8 mouse cellular contexts compared by ENCODE assay signal in genomic region chr7:97081242-97081958, GRCm38 (mm10). TPM values are rescaled to one million over a fixed set of nuclear protein-coding genes. Genes with fewer than 3 reads are reported as not detected.
DNase-seq lines count a peak whose midpoint lies in the region; ATAC-seq and TF ChIP-seq lines count a peak whose summit lies in the region.

TSS of gene Gab2 (plus strand) at chr7:97081586.

- intact Hi-C loops in heart, postnatal 36 days (cut with DNase I), result loop anchor here (5.0 kb wide), 2 partner anchors 91 to 126 kb away; no protein-coding TSS in a partner anchor

- no peak for TF ChIP-seq RAD21 in MEL (IDR thresholded peaks at IDR 0.05; ENCODE audit: low read depth, low read length)

- H3K4me2 ChIP-seq in forebrain, postnatal 0 days (ENCODE audit: low read depth), result peak within 1 kb of the TSS; percentile 79
- peak within 1 kb of the TSS; percentile 79 for H3K4me2 ChIP-seq in lung, postnatal 0 days (replicated peaks; ENCODE audit: low read depth, low read length)

- no peak for TF ChIP-seq EP300 in MEL (IDR thresholded peaks at IDR 0.05; ENCODE audit: low read depth in 1 of 2, low read length in 2 of 2)
- no peak for TF ChIP-seq EP300 in lung, postnatal 0 days (IDR thresholded peaks at IDR 0.05)

- peak within 1 kb of the TSS; percentile 95 for H3K9ac ChIP-seq in MEL (ENCODE audit: control insufficient read depth, low read depth, low read length, poor library complexity, severe bottlenecking)
- H3K9ac ChIP-seq in forebrain, postnatal 0 days, result peak within 1 kb of the TSS; percentile 92
- peak within 1 kb of the TSS; percentile 96 for H3K9ac ChIP-seq in lung, postnatal 0 days (replicated peaks; ENCODE audit: low read depth)

- TF ChIP-seq POLR2A in MEL (IDR thresholded peaks at IDR 0.05; ENCODE audit: control insufficient read depth in 1 of 2, insufficient read depth in 1 of 2, low read depth in 1 of 2, low read length in 2 of 2, poor library complexity in 1 of 2), result peak; percentile 59 to 63; a peak in 3 of 4 replicates
- TF ChIP-seq POLR2A in cerebellum, adult 2 months (IDR thresholded peaks at IDR 0.05; ENCODE audit: borderline replicate concordance, insufficient read depth, low read length), result no peak

- peaks cover 0 to 18% of the 10 kb centered on the region in 2 experiments for H3K4me1 ChIP-seq in MEL (ENCODE audit: control insufficient read depth in 1 of 2, insufficient read depth in 2 of 2, low read length in 2 of 2)
- H3K4me1 ChIP-seq in cerebellum, adult 2 months (ENCODE audit: control insufficient read depth, insufficient read depth, low read length), result no peaks in the 10 kb centered on the region
- H3K4me1 ChIP-seq in forebrain, postnatal 0 days (ENCODE audit: insufficient read depth), result peaks cover 10% of the 10 kb centered on the region; the same call in 1 of the 2 replicates
- H3K4me1 ChIP-seq in lung, postnatal 0 days (ENCODE audit: insufficient read depth, low read depth, low read length), result peaks cover 6% of the 10 kb centered on the region; the same call in 1 of the 2 replicates

- ATAC-seq in forebrain, postnatal 0 days, result peak; percentile 88
- peak; percentile 75 for ATAC-seq in lung, postnatal 0 days

- no peaks in the 10 kb centered on the region for H3K27me3 ChIP-seq in MEL (ENCODE audit: control insufficient read depth in 1 of 2, insufficient read depth in 2 of 2, low read length in 2 of 2)
- H3K27me3 ChIP-seq in cerebellum, adult 2 months (ENCODE audit: control insufficient read depth, insufficient read depth, low read length), result no peaks in the 10 kb centered on the region; the same call in 1 of the 2 replicates
- no peaks in the 10 kb centered on the region for H3K27me3 ChIP-seq in forebrain, postnatal 0 days (ENCODE audit: insufficient read depth, low read length)
- H3K27me3 ChIP-seq in lung, postnatal 0 days (replicated peaks; ENCODE audit: insufficient read depth, low read length), result no peaks in the 10 kb centered on the region

- H3K36me3 ChIP-seq in MEL (ENCODE audit: control insufficient read depth in 1 of 2, insufficient read depth in 2 of 2, low read length in 2 of 2), result peaks cover 0 to 28% of the 10 kb centered on the region in 2 experiments; a peak in 2 of 4 replicates
- no peaks in the 10 kb centered on the region for H3K36me3 ChIP-seq in forebrain, postnatal 0 days (ENCODE audit: insufficient read depth)
- no peaks in the 10 kb centered on the region for H3K36me3 ChIP-seq in lung, postnatal 0 days (ENCODE audit: insufficient read depth, low read length)

- peak within 1 kb of the TSS; percentile 83 to 97 for H3K4me3 ChIP-seq in MEL (ENCODE audit: control insufficient read depth in 1 of 2, insufficient read depth in 1 of 2, low read depth in 2 of 2, low read length in 2 of 2)
- H3K4me3 ChIP-seq in cerebellum, adult 2 months (replicated peaks; ENCODE audit: insufficient read depth, low read depth, low read length), result peak within 1 kb of the TSS; percentile 67
- H3K4me3 ChIP-seq in forebrain, postnatal 0 days (ENCODE audit: low read depth, low read length), result peak within 1 kb of the TSS; percentile 93
- H3K4me3 ChIP-seq in lung, postnatal 0 days (ENCODE audit: low read depth, low read length), result peak within 1 kb of the TSS; percentile 100

- WGBS in cerebellum, adult 2 months, result under 1% methylated on average over 55 of the region's 83 CpGs
- 2% methylated on average over 58 of the region's 83 CpGs for WGBS in forebrain, postnatal 0 days
- WGBS in lung, postnatal 0 days, result under 1% methylated on average over 42 of the region's 83 CpGs

- H3K9me3 ChIP-seq in MEL (replicated peaks; ENCODE audit: insufficient read depth, low read length), result no peaks in the 10 kb centered on the region
- H3K9me3 ChIP-seq in forebrain, postnatal 0 days (ENCODE audit: low read length), result no peaks in the 10 kb centered on the region
- H3K9me3 ChIP-seq in lung, postnatal 0 days (ENCODE audit: low read length), result no peaks in the 10 kb centered on the region

- H3K27ac ChIP-seq in MEL (ENCODE audit: control insufficient read depth, low read depth, low read length), result peak within 1 kb of the TSS; percentile 73
- peak within 1 kb of the TSS; percentile 68 for H3K27ac ChIP-seq in cerebellum, adult 2 months (ENCODE audit: insufficient read depth, low read length)
- H3K27ac ChIP-seq in forebrain, postnatal 0 days (ENCODE audit: low read depth, low read length), result peak within 1 kb of the TSS; percentile 83
- H3K27ac ChIP-seq in lung, postnatal 0 days (ENCODE audit: low read length), result peak within 1 kb of the TSS; percentile 99

- TF ChIP-seq CTCF in MEL (IDR thresholded peaks at IDR 0.05 in 2 of 3, conservative IDR thresholded peaks at IDR 0.05 in 1 of 3; ENCODE audit: control insufficient read depth in 1 of 3, insufficient read depth in 1 of 3, low read depth in 2 of 3, low read length in 3 of 3, poor library complexity in 1 of 3, severe bottlenecking in 1 of 3), result no peak
- no peak for TF ChIP-seq CTCF in cerebellum, adult 2 months (IDR thresholded peaks at IDR 0.05; ENCODE audit: borderline replicate concordance, insufficient read depth, low read depth, low read length)
- TF ChIP-seq CTCF in forebrain, postnatal 0 days (IDR thresholded peaks at IDR 0.05; ENCODE audit: low read depth), result no peak
- no peak for TF ChIP-seq CTCF in lung, postnatal 0 days (IDR thresholded peaks at IDR 0.05)

- H3K79me2 ChIP-seq in MEL (ENCODE audit: control insufficient read depth, insufficient read depth, low read length, poor library complexity), result peaks cover 22% of the 10 kb centered on the region

- DNase-seq in MEL (ENCODE audit: low read depth, low spot score), result peak; percentile 83
- DNase-seq in cerebellum, adult 2 months, result peak; percentile 55 to 56
- DNase-seq in forebrain, postnatal 0 days, result peak; percentile 82
- DNase-seq in heart, postnatal 36 days, result peak; percentile 76 to 82
- peak; percentile 65 for DNase-seq in layer of hippocampus, adult 9-11 months
- DNase-seq in lung, postnatal 0 days (ENCODE audit: low spot score), result peak; percentile 81
- DNase-seq in ovary, postnatal 10 days (ENCODE audit: low spot score), result peak; percentile 52
- DNase-seq in thymus, postnatal 14 days, result peak; percentile 66

TF ChIP-seq in MEL, 35 proteins besides CTCF, POLR2A, EP300 and RAD21:
- TF ChIP-seq SIN3A (IDR thresholded peaks at IDR 0.05; ENCODE audit: low read length) (no peak), NELFE (IDR thresholded peaks at IDR 0.05; ENCODE audit: low read depth, low read length) (0 out of 2 replicates have a peak, but pooled peaks have one; percentile 27), MXI1 (IDR thresholded peaks at IDR 0.05; ENCODE audit: low read depth, low read length) (peak; percentile 33; the same call in 1 of the 2 replicates), NRF1 (IDR thresholded peaks at IDR 0.05; ENCODE audit: insufficient read depth, low read depth, low read length, poor library complexity, severe bottlenecking) (peak; percentile 39; the same call in 1 of the 2 replicates), MAZ (IDR thresholded peaks at IDR 0.05; ENCODE audit: low read depth, low read length) (peak; percentile 12; the same call in 1 of the 2 replicates)
TF ChIP-seq in MEL: peak in this region for 4.

RNA-seq across cellular contexts. Expression of gene Gab2, which starts in this region (rescaled TPM):
- total RNA-seq in MEL (2012; rRNA removed), result 5.0 and 5.1 TPM in 2 replicates
- 10 to 100 TPM in 1 of 2 experiments, not detected in 1; 11.5 TPM for polyA plus RNA-seq in MEL (2012; ENCODE audit: insufficient read depth in 1 of 2, insufficient read length in 2 of 2, low read depth in 1 of 2, low replicate concordance in 2 of 2, missing spikeins in 1 of 2)
- polyA plus RNA-seq in cerebellum, adult 2 months (2012; rRNA removed), result 15.2 and 16.3 TPM in 2 replicates
- total RNA-seq in forebrain, postnatal 0 days (2014; rRNA removed), result 24.1 and 27.0 TPM in 2 replicates
- polyA plus RNA-seq in forebrain, postnatal 0 days (2015; fragmentation: Nextera tagmentation; extraction: Ambion mirVana), result 11.4 and 14.0 TPM in 2 replicates
- total RNA-seq in heart, postnatal 36 days (2021), result 10 to 100 TPM; 19.6 to 19.9 TPM
- polyA plus RNA-seq in lung, postnatal 0 days (2015; fragmentation: Nextera tagmentation; extraction: Ambion mirVana), result 7.0 and 7.7 TPM in 2 replicates

Comparison
In these comparisons a context has a peak if more than half of its experiments do, and no peak if none do; other contexts are left out.
1. Peak in every context shown above with its lines: DNase-seq, ATAC-seq, H3K4me3 ChIP-seq and H3K27ac ChIP-seq.